Mouse (Mus musculus) cerebellum, adult 2 months (tissue): ENCODE data around the gene Tmem221. TPM values are rescaled to one million over a fixed set of nuclear protein-coding genes. Genes with fewer than 3 reads are reported as not detected.

ENCODE experiments used
- DNase-seq, 2 experiments: peaks; one replicate each; pipeline ENCODE4 v3.0.0; 2021
- H3K27ac ChIP-seq: fragments of 200-500 bp; 2 replicates; pipeline ENCODE4 v1.5.1; 2012; ENCODE audit warnings: low read length, control low read depth, inconsistent platforms; ENCODE audit not compliant: insufficient read depth
- H3K27me3 ChIP-seq: fragments of 200-500 bp; 2 replicates; pipeline ENCODE4 v1.6.1; 2012; ENCODE audit warnings: inconsistent platforms, mild to moderate bottlenecking, low read length, moderate library complexity; ENCODE audit not compliant: control insufficient read depth, insufficient read depth
- H3K4me1 ChIP-seq: fragments of 200-500 bp; 2 replicates; pipeline ENCODE4 v1.6.1; 2011; ENCODE audit warnings: low read length; ENCODE audit not compliant: control insufficient read depth, insufficient read depth
- H3K4me3 ChIP-seq: fragments of 200-500 bp; replicated peaks from 2 replicates; pipeline ENCODE3; 2011; ENCODE audit warnings: mild to moderate bottlenecking, low read depth, low read length, control low read depth; ENCODE audit not compliant: insufficient read depth
- CTCF ChIP-seq: fragments of 200-500 bp; IDR thresholded peaks from 2 replicates; pipeline ENCODE4 v1.5.1; 2011; ENCODE audit warnings: low read depth, mild to moderate bottlenecking, control low read depth, low read length, moderate library complexity, borderline replicate concordance; ENCODE audit not compliant: insufficient read depth
- POLR2A ChIP-seq: fragments of 200-500 bp; IDR thresholded peaks from 2 replicates; pipeline ENCODE4 v1.6.1; 2011; ENCODE audit warnings: low read length, control low read depth, borderline replicate concordance; ENCODE audit not compliant: insufficient read depth
- WGBS: fragments of 180-500 bp; shearing (Covaris S2); methylation state at CpG from one replicate; pipeline ENCODE4 v1.1.7; 2018; 5-methylcytosine and 5-hydroxymethylcytosine counted together
- polyA plus RNA-seq: library from polyadenylated mRNA; depleted of rRNA; stranded (reverse); fragments of >200 nt; gene quantifications from 2 replicates; pipeline ENCODE4 v1.2.3, GENCODE M21; 2012; rRNA removed

Tmem221 gene
- polyA plus RNA-seq: 0.21 and 0.26 TPM in 2 replicates

DNA sequence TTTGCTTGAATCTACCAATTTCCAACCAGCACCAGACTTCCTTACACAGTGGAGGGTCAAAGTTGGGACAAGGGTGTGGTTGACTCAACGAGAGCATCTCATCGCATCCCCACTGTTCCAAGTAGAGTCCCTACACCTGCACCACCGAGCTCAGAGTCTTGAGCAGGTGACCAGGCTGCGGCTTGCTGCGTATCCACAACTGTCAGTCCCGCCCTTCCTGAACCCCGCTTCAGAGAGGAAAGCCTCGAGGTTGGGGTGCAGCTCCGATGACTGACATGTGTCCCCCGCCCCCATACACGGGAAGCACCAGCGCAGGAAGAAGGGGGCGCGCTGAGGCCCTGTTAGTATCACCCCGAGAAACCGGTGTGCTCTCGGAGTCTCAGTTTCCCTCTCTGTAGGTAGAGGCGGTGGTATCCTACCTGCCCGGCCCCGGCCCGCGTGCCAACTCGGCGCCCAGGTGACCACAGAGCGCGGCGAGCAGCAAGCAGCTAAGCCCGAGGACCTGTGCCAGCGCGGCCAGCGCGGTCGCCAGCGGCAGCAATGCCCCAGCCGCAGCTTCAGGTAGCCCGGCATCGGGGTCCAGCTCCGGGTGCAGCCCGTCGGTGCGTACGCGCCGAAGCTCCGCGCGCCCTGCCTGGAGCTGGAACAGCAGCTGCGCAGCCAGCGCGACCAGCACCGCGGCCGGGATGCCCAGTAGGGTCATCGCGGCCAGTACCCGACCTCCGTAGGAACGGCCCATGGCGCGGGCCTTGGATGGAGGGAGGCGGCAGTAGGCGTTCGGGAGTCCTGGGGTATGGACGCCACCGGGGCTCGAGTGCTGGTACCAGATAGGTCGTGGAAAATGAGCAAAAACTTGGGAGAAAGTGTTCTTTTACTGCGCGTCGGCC lies at the start of gene Tmem221:
Gene Tmem221, minus strand, starts transcription at position 801 of the 887 bp plus-strand sequence.
- Histone ChIP-seq H3K27ac (no peak within 1 kb of the TSS), H3K27me3 (peaks cover 3% of the 10 kb centered on the region; the same call in 1 of the 2 replicates), H3K4me3 (no peak within 1 kb of the TSS), H3K4me1 (no peaks in the 10 kb centered on the region)
- 6% methylated on average over 70 of the region's 70 CpGs for WGBS
- no peak for DNase-seq
- no peak for TF ChIP-seq CTCF
- no peak for TF ChIP-seq POLR2A

DNA sequence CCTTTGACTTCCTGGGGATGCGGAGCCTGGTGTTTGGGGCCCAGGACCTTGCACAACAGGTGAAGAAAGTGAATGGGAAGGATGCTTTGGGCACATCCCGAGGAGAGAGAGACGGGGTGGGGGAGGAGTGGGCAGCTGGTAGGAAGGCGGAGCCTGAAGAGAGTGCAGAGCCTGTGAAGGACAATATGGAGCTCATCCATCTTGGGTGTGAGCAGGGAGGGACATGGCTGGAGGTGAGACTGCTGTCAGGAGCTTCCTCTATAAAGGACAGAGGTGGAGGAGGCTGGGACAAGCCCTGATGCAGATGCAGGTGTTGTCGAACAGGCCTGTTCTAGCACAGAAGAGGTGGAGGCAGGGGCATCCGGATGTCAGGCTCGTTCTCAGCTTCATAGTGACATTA lies 45.4 kb upstream of the Tmem221 start:
- H3K27ac ChIP-seq: no peak overlapping the region
- 65% methylated on average over 7 of the region's 7 CpGs for WGBS
- TF ChIP-seq POLR2A (no peak), CTCF (no peak)
- H3K27me3 ChIP-seq: no peaks in the 10 kb centered on the region
- no peak for DNase-seq
- no peak overlapping the region for H3K4me3 ChIP-seq
- H3K4me1 ChIP-seq: no peaks in the 10 kb centered on the region

DNA sequence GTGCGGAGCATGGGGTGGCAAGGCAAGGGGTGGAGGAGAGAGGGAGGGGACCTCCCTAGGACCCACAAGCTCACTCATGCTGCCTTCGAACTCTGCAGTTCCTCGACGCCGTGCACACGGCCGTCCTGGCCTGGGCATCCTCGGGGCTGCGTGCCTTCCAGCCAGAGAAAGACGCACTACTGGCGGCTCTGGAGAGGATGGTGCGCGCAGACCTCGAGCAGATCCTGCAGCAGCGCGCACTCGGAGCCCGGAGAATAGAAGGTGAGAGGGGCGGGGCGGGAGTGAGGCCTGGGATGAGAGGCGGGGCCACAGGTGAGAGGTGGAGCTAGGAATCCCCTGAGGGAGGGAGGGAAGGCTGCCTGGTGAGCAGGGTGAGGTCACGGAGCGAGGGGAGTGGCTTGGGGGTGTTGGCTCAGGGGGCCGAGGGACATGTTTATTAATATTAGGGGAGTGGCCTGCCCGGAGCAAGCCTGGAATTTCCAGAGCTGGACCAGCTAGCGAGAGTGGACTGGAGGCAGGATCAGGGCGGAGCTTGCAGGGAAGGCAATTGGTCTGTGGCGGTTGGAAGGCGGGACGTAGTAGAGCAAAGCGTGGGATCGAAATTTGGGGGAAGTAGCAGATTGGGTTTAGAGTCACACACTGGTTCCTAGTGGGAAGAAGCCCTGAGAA lies 44.1 kb upstream of the Tmem221 start:
- DNase-seq: no peak
- no peak overlapping the region for H3K27ac ChIP-seq
- no peaks in the 10 kb centered on the region for H3K27me3 ChIP-seq
- TF ChIP-seq CTCF (no peak), POLR2A (no peak)
- no peaks in the 10 kb centered on the region for H3K4me1 ChIP-seq
- no peak overlapping the region for H3K4me3 ChIP-seq
- WGBS: 8% methylated on average over 32 of the region's 32 CpGs

DNA sequence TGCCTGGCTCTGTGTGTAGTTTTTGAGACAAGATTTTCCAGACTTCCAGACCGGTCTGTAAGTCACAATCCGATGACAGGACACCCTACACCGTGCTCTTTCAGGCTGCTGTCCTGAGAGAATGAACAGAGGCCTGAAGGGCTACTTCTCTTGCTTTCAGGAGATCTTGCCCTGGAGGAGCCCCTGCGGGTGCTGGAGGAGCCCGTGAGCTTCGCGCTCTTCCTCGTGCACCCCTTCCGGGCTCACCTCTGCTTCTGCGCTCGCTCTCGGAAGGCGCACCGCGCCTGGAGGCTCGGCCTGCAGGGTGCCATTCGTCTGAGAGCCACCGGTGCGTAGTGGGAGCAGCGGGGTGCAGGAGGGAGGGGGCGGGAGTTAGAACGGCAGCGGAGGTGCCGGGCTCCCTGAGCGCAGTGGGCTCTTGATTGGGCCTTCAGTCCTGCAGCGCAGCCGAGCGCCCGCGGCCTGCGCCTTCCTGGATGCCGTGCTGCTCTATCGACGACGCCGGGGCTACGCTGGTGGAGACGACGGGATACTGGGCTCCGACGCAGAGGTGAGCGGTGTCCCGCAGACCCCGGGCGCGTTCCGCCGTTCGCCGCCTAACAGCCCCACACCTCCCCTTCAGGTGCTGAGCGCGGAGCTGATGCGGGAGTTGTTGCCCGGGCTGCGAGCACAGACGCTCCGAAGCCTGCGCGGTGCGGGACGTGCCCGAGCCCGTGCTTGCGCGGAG lies 43.4 kb upstream of the Tmem221 start:
- WGBS: 6% methylated on average over 65 of the region's 65 CpGs
- Histone ChIP-seq H3K27ac (no peak overlapping the region), H3K4me3 (no peak overlapping the region), H3K27me3 (no peaks in the 10 kb centered on the region), H3K4me1 (peaks cover 3% of the 10 kb centered on the region; the same call in 1 of the 2 replicates)
- DNase-seq: no peak
- TF ChIP-seq POLR2A (no peak), CTCF (no peak)

DNA sequence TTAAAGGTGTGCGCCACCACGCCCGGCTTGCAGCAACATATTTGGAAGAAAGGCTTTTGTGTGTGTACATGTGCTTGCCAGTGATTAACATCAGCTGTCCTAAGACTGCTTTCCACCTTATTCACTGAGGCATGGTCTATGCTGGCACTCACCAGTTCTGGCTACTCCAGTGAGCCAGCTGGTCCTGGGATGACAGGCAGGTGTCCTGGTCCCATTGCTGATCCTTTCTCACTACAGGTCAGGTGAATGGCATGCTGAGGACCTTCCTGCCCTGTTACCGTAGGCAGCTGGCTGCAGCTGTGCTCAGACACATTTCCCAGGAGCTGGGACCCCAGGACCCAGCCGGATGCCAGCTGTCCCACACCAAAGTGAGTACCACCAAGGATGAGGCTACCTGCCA lies 40.2 kb upstream of the Tmem221 start:
- no peak for TF ChIP-seq POLR2A
- no peak for TF ChIP-seq CTCF
- 56% methylated on average over 5 of the region's 5 CpGs for WGBS
- DNase-seq: no peak
- H3K27ac ChIP-seq: no peak overlapping the region
- H3K27me3 ChIP-seq: no peaks in the 10 kb centered on the region
- peaks cover 9% of the 10 kb centered on the region; the same call in 1 of the 2 replicates for H3K4me1 ChIP-seq
- no peak overlapping the region for H3K4me3 ChIP-seq

DNA sequence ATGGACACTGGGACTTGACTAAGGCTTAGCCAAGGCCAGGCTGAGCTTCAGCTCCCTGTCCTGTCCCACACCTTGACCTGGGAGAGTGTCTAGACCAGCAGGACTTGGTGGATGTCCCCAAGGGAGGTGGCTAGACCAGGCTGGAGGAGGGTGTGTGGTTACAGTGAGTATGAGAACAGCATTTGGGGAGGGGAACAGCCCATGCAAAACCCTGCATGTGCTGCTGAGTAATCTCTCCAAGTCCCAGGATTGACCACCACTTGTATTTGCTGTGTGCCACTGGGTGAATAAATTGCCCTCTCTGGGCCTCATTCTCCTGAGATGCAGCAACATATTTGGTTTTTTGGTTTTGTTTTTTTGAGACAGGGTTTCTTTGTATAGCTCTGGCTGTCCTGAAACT lies 39.7 kb upstream of the Tmem221 start:
- no peaks in the 10 kb centered on the region for H3K27me3 ChIP-seq
- TF ChIP-seq CTCF (no peak), POLR2A (no peak)
- DNase-seq: no peak
- H3K4me1 ChIP-seq: peaks cover 9% of the 10 kb centered on the region; the same call in 1 of the 2 replicates
- no peak overlapping the region for H3K27ac ChIP-seq
- H3K4me3 ChIP-seq: no peak overlapping the region

DNA sequence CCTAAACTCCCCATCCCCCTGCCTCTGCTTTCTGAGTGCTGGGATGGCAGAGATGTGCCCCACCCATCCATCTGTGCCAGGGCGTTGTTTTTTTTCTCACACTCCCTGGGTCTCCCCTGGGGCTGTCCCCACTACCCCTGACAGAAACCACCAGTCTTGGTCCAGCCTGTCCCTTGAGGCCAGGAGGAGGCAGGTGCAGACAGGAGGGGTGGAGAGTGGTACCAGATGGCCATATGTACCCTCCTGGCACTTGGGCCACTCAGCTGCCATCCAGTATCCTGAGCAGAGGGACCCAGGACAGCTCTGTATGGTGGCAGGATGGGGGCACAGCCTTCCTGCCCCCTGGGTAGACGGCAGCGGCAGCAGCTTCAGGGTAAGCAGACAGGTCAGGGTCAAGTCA lies 38.8 kb upstream of the Tmem221 start, which contains the start of gene Fam129c:
Gene Fam129c, plus strand, starts transcription at position 198 of the 400 bp plus-strand sequence.
- DNase-seq: no peak
- WGBS: 33% methylated on average over 3 of the region's 3 CpGs
- no peak within 1 kb of the TSS for H3K27ac ChIP-seq
- H3K4me1 ChIP-seq: peaks cover 14% of the 10 kb centered on the region
- no peaks in the 10 kb centered on the region for H3K27me3 ChIP-seq
- H3K4me3 ChIP-seq: no peak within 1 kb of the TSS
- no peak for TF ChIP-seq POLR2A
- TF ChIP-seq CTCF: no peak
